Mouse (Mus musculus) heart, adult 2 months (tissue): Measurements from ENCODE around the gene Trim65. TPM values are rescaled to one million over a fixed set of nuclear protein-coding genes. Genes with fewer than 3 reads are reported as not detected.

Source experiments
- DNase-seq, 2 experiments: peaks; one replicate each; pipeline ENCODE4 v3.0.0; 2021
- H3K27ac ChIP-seq: fragments of 200-600 bp; 2 replicates; pipeline ENCODE4 v1.8.1; 2022
- H3K27me3 ChIP-seq: fragments of 200-500 bp; 2 replicates; pipeline ENCODE4 v1.6.1; 2012; ENCODE audit warnings: mild to moderate bottlenecking, low read length, inconsistent platforms, mixed read lengths; ENCODE audit not compliant: control insufficient read depth, insufficient read depth
- H3K36me3 ChIP-seq: fragments of 200-500 bp; 2 replicates; pipeline ENCODE4 v1.6.1; 2012; ENCODE audit warnings: low read length, inconsistent platforms; ENCODE audit not compliant: control insufficient read depth, insufficient read depth
- H3K4me1 ChIP-seq: fragments of 200-500 bp; 2 replicates; pipeline ENCODE4 v1.6.1; 2011; ENCODE audit warnings: low read length; ENCODE audit not compliant: control insufficient read depth, insufficient read depth
- H3K4me3 ChIP-seq: fragments of 200-600 bp; 2 replicates; pipeline ENCODE4 v1.8.1; 2022
- H3K79me2 ChIP-seq: fragments of 200-500 bp; replicated peaks from 2 replicates; pipeline ENCODE4 v1.6.1; 2012; ENCODE audit warnings: mild to moderate bottlenecking, inconsistent platforms, low read length, moderate library complexity, mixed read lengths; ENCODE audit not compliant: control insufficient read depth, insufficient read depth
- H3K9ac ChIP-seq: fragments of 200-500 bp; 2 replicates; pipeline ENCODE4 v1.6.1; 2012; ENCODE audit warnings: low read depth, mild to moderate bottlenecking, control low read depth, inconsistent platforms, low read length, mixed read lengths
- CTCF ChIP-seq: fragments of 200-600 bp; IDR thresholded peaks from 2 replicates; pipeline ENCODE4 v1.8.1; 2022; ENCODE audit warnings: antibody characterized with exemption, mild to moderate bottlenecking, moderate library complexity
- EP300 ChIP-seq: fragments of 200-500 bp; IDR thresholded peaks from 2 replicates; pipeline ENCODE4 v1.6.1; 2011; ENCODE audit warnings: low read depth, low read length, control low read depth; ENCODE audit not compliant: insufficient read depth
- POLR2A ChIP-seq: fragments of 200-500 bp; IDR thresholded peaks from 2 replicates; pipeline ENCODE4 v1.6.1; 2011; ENCODE audit warnings: mild to moderate bottlenecking, low read depth, low read length, control low read depth; ENCODE audit not compliant: insufficient read depth
- WGBS: fragments of 180-500 bp; shearing (Covaris S2); methylation state at CpG from one replicate; pipeline ENCODE4 v1.1.7; 2018; 5-methylcytosine and 5-hydroxymethylcytosine counted together
- intact Hi-C: fragments of 180-260 bp; cut with DNase I; formaldehyde crosslinking; loops from one replicate; pipeline ENCODE4 v1.15.1; 2025
- polyA plus RNA-seq: library from polyadenylated mRNA; depleted of rRNA; stranded (reverse); fragments of >200 nt; gene quantifications from 2 replicates; pipeline ENCODE4 v1.2.3, GENCODE M21; 2012
- total RNA-seq, 2 experiments: library from RNA; stranded (reverse); gene quantifications; 2 replicates each; pipeline ENCODE4 v1.2.3; 2021

Trim65 gene
- total and polyA plus RNA-seq, 3 experiments, result 6.1 to 8.8 (median 8.6) TPM

- DNase-seq, result peak; percentile 51 to 54
- Histone ChIP-seq H3K9ac (no peak overlapping the region), H3K36me3 (no peaks in the 10 kb centered on the region), H3K79me2 (no peaks in the 10 kb centered on the region), H3K27ac (no peak overlapping the region), H3K4me3 (no peak overlapping the region), H3K27me3 (no peaks in the 10 kb centered on the region), H3K4me1 (peaks cover 12% of the 10 kb centered on the region)
- intact Hi-C loops, result loop anchor here (10.0 kb wide), 1 partner anchor 198 kb away; the partner anchor contains the start of genes Recql5 and Sap30bp
- TF ChIP-seq CTCF (peak; percentile 8; the same call in 1 of the 2 replicates), POLR2A (no peak), EP300 (no peak)
- WGBS, result 71% methylated on average over 16 of the region's 16 CpGs
These were observed 1.7 kb upstream of the Trim65 start for GRCm38 (mm10) chr11:116132366-116133333.

GRCm38 (mm10) chr11:116131349-116132170, 632 bp upstream of the Trim65 start:
- Histone ChIP-seq H3K27me3 (no peaks in the 10 kb centered on the region), H3K36me3 (no peaks in the 10 kb centered on the region)
- no peak for DNase-seq

GRCm38 (mm10) chr11:116129993-116130487, 888 bp downstream of the Trim65 start:
- no peak for TF ChIP-seq POLR2A
- TF ChIP-seq EP300, result no peak
- H3K4me1 ChIP-seq, result peaks cover 14% of the 10 kb centered on the region
- intact Hi-C loops, result loop anchor here (1.0 to 10.0 kb wide), 4 partner anchors 22 to 195 kb away; partner anchors contain the start of genes Recql5 and Sap30bp
- H3K27me3 ChIP-seq, result no peaks in the 10 kb centered on the region
- peak overlapping the region; percentile 70 for H3K4me3 ChIP-seq
- no peak for DNase-seq
- no peaks in the 10 kb centered on the region for H3K79me2 ChIP-seq
- H3K27ac ChIP-seq, result peak overlapping the region; percentile 96
- H3K36me3 ChIP-seq, result no peaks in the 10 kb centered on the region
- peak overlapping the region; percentile 88 for H3K9ac ChIP-seq
- WGBS, result 28% methylated on average over 8 of the region's 8 CpGs

More at GRCm38 (mm10) chr11:116131349-116132170, 632 bp upstream of the Trim65 start:
- peak overlapping the region; percentile 88 for H3K9ac ChIP-seq
- H3K4me1 ChIP-seq, result peaks cover 14% of the 10 kb centered on the region
- WGBS, result 76% methylated on average over 15 of the region's 15 CpGs
- intact Hi-C loops, result loop anchor here (2.0 to 10.0 kb wide), 2 partner anchors 99 to 197 kb away; partner anchors contain the start of genes Recql5 and Sap30bp
- H3K4me3 ChIP-seq, result peak overlapping the region; percentile 70
- peak overlapping the region; percentile 96 for H3K27ac ChIP-seq
- H3K79me2 ChIP-seq, result no peaks in the 10 kb centered on the region
- TF ChIP-seq CTCF, result no peak

- H3K36me3 ChIP-seq, result no peaks in the 10 kb centered on the region
- peaks cover 14% of the 10 kb centered on the region for H3K4me1 ChIP-seq
- peak overlapping the region; percentile 96 for H3K27ac ChIP-seq
- WGBS, result 74% methylated on average over 9 of the region's 9 CpGs
- TF ChIP-seq CTCF (no peak), EP300 (no peak), POLR2A (no peak)
- no peaks in the 10 kb centered on the region for H3K79me2 ChIP-seq
- no peak overlapping the region; the same call in 1 of the 2 replicates for H3K4me3 ChIP-seq
- no peak for DNase-seq
- H3K9ac ChIP-seq, result peak overlapping the region; percentile 30
- no peaks in the 10 kb centered on the region for H3K27me3 ChIP-seq
- intact Hi-C loops, result no loop called here
These were observed 1.7 kb downstream of the Trim65 start for GRCm38 (mm10) chr11:116129091-116129790.

- Histone ChIP-seq H3K79me2 (no peaks in the 10 kb centered on the region), H3K4me1 (peaks cover 14% of the 10 kb centered on the region), H3K9ac (0 out of 2 replicates have a peak overlapping the region, but pooled peaks have one; percentile 15), H3K27me3 (no peaks in the 10 kb centered on the region), H3K27ac (peak overlapping the region; percentile 20; the same call in 1 of the 2 replicates), H3K36me3 (no peaks in the 10 kb centered on the region), H3K4me3 (no peak overlapping the region)
- no peak for DNase-seq
- TF ChIP-seq CTCF (no peak), EP300 (no peak), POLR2A (no peak)
- 74% methylated on average over 9 of the region's 9 CpGs for WGBS
- intact Hi-C loops, result no loop called here
These were observed 2.9 kb downstream of the Trim65 start for GRCm38 (mm10) chr11:116127986-116128385.
